Mouse (Mus musculus) G1E (cell line): ENCODE data around the gene Zbed3.

Experiments used
- CTCF ChIP-seq: IDR thresholded peaks from 2 replicates; pipeline ENCODE4 v1.5.1; 2012; ENCODE audit warnings: low read depth, low read length, inconsistent platforms, mixed read lengths
- GATA1 ChIP-seq: IDR thresholded peaks from 2 replicates; pipeline ENCODE4 v1.6.1; 2012; ENCODE audit warnings: borderline replicate concordance, low read length, inconsistent platforms, mixed read lengths
- POLR2AphosphoS5 ChIP-seq: IDR thresholded peaks from 2 replicates; pipeline ENCODE4 v1.6.1; 2012; ENCODE audit warnings: low read depth, low read length, inconsistent platforms; ENCODE audit not compliant: insufficient replicate concordance
- TAL1 ChIP-seq: conservative IDR thresholded peaks from 2 replicates; pipeline ENCODE4 v1.6.1; 2012; ENCODE audit warnings: low read depth, low read length, inconsistent platforms, mixed read lengths

DNA sequence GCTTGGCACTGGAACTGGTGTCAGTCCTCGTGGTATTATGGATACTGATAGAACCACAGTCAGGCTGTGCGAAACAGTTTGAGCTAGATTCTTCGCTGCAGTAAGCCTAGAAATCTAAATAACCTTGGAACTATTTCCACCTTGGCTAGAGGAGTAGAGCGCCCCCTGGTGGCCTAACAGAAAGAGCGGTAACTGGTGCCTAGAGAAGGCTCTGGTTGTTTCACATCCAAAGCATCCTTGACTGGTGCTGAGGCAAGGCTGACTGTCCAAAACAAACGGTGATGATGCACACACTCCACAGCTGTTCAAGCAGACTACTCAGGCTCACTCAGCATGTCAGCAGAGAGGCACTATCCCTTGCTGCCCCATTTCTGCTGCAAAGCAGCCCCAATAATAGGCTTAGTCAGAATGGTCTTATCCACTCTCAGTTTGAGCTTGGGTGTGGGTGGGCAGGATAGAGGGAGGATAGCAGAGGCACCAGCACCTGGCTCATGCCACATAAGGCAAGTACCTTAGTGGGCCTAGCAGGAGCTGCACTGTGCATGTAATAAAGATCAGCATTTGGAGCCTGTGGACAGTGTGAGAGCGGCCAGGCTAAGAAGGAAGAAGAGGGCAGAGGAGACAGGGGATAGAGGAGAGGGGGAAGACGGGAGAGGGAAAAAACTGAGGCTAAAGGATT lies 23.7 kb downstream of the Zbed3 start:
- TF ChIP-seq CTCF (peak; percentile 84), TAL1 (no peak), POLR2AphosphoS5 (no peak), GATA1 (no peak)
